Mouse (Mus musculus): ENCODE results near the gene Stard3nl.

DNA sequence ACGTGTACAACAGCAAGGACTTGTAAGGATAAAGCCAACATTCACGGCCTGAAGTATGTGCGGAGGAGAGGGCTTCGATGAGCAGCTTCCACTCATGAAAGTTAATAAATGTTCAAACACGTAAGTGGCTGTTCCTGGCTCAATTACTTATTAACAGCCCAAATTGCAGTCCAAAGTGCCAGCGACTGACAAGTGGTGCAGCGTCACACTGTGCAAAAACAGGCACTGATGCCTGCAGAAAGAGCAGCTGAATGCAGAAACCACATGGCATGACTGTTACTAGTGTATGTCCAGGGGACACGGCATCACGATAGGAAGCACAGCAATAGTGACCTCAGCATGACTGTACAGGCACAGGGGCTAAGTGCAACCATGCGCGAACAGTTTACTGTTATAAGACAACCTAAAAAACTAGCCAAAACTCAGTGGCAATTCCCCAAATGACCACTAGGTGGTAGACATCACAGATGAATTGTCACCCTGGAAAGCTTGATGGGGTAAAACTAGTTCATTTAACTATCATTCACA, 31.3 kb downstream of the Stard3nl start:
- TF ChIP-seq POLR2A (IDR thresholded peaks at IDR 0.05; ENCODE audit: borderline replicate concordance, extremely low read depth, low read depth, low read length) (no peak), CTCF (IDR thresholded peaks at IDR 0.05; ENCODE audit: insufficient read depth, low read length) (peak; percentile 16; the same call in 1 of the 2 replicates)

Data from lung, adult 2 months (tissue).